Mouse (Mus musculus): Measurements from ENCODE around the gene Fam71e1. TPM values are rescaled to one million over a fixed set of nuclear protein-coding genes. Genes with fewer than 3 reads are reported as not detected.

Gene Fam71e1
- total RNA-seq, 2 experiments from 2014 or later: 5.6 to 8.9 TPM

GRCm38 (mm10) chr7:44470696-44471612 lies 25.4 kb upstream of the Fam71e1 start:
- DNase-seq (ENCODE audit: low spot score in 2 of 2): no peak

DNA sequence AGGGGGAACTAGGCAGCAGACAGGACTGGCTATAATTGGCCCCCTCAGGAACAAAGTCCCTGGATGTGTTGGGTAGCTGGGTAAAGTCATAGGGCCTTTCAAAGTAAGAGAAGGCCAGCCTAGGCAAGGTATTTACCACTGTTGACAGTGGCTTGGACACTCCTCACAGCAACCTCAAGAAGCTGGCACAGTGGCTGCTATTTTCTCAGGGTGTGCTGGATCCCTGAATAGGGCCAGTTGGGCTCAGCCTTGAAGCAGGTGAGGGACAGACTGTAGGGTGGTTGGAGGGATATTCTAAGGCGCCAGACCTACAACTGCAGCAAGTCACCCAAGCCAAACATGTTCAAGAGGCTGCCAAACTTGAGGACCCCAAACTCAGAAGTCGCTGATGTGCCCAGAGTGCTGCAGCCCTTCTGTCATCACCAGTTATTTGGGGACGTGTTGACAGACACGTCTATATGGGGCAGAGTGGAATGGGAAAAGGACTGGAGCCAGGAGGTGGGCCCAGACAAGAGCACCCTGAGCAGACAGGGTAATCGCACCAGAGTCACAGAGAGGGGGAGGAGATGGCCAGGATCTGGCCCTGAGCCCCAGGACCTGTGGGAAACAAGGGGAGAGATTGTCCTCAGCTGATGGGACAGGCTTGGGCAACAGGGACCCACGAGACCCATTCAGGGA lies 24.4 kb upstream of the Fam71e1 start:
- DNase-seq (ENCODE audit: low spot score in 2 of 2): no peak

DNA sequence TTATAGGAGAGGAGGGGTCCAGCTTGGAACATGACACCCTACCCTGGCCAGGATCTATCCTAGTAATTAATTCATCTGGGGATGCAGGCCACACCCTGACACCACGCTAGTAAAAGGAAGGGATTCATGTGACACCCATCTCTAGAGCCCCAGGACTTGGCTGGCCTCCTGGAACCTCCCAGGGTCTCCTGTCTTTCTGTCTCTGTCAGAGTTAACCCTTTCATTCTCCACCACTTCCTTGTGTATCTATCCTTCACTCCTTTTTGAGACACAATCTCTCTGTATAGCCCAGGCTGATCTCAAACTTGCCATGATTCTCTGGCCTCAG lies 23.9 kb upstream of the Fam71e1 start:
- no peak for DNase-seq (ENCODE audit: low spot score in 2 of 2)

GRCm38 (mm10) chr7:44472961-44473646 lies 23.3 kb upstream of the Fam71e1 start:
- no peak for DNase-seq (ENCODE audit: low spot score in 2 of 2)

GRCm38 (mm10) chr7:44474419-44474818 lies 22.0 kb upstream of the Fam71e1 start:
- no peak for DNase-seq (ENCODE audit: low spot score in 2 of 2)

- no peak for DNase-seq (ENCODE audit: low spot score in 2 of 2)
These were observed 21.3 kb upstream of the Fam71e1 start for GRCm38 (mm10) chr7:44475046-44475614.

DNA sequence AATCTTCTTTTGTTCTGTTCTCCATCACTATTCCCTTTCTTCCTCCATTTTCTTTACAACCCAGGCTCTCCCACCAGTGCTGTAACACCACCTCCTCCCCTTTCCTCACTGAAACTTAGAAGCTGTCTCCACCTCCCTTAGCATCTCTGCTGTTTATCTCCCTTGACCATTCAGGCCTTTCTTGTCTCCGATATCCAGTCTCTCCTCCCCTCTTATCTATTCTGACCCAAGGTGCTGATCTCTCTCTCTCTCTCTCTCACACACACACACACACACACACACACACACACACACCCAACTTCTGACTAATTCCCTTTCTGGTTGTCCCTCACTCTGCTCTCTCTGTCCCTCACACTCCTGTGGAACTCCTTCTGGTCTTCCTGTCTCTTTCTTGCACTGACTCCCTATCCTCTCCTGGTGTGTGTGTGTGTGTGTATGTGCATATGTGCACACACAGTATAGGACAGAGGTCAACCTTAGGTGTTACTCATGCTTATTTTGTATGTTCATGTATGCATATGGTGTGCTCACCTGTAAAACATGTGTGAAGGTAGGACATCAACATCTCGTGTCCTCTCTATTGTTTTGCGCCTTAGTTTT lies 13.4 kb upstream of the Fam71e1 start:
- peak in 1 of 2 experiments; percentile 0 for DNase-seq (ENCODE audit: low spot score in 2 of 2)

DNA sequence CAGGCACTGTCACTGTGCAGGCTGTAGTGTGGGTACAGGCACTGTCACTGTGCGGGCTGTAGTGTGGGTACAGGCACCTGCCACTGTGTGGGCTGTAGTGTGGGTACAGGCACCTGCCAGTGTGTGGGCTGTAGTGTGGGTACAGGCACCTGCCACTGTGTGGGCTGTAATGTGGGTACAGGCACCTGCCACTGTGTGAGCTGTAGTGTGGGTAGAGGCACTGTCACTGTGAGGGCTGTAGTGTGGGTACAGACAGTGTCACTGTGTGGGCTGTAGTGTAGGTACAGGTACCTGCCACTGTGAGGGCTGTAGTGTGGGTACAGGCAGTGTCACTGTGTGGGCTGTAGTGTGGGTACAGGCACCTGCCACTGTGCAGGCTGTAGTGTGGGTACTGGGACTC lies 12.3 kb upstream of the Fam71e1 start:
- DNase-seq (ENCODE audit: low spot score in 2 of 2): peak in 1 of 2 experiments; percentile 1

- DNase-seq (ENCODE audit: low spot score in 2 of 2): peak; percentile 69 to 77
These were observed 11.4 kb upstream of the Fam71e1 start for GRCm38 (mm10) chr7:44484841-44485571.

DNA sequence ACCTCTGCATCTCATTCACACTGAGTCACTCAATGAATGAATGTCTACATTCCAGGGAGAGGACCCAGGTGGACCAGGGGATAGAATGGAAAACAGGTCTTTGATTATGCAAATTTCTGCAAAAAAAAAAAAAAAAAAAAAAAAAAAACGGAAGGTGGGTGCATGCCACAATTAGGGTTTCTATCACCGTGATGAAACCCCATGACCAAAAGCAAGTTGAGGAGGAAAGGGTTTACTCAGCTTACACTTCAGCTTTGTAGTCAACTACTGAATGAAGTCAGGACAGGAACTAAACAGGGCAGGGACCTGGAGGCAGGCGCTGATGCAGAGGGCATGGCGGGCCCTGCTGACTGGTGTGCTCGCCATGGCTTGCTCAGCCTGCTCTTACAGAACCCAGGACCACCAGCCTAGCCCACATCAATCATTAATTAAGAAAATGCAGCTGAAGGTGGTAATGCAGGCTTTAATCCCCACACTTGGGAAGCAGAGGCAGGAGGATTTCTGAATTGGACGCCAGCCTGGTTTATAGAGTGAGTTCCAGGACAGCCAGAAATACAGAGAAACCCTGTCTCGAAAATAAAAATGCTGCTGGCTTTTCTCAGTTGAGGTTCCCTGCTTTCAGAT lies 10.7 kb upstream of the Fam71e1 start:
- peak in 1 of 2 experiments; percentile 11 for DNase-seq (ENCODE audit: low spot score in 2 of 2)

DNA sequence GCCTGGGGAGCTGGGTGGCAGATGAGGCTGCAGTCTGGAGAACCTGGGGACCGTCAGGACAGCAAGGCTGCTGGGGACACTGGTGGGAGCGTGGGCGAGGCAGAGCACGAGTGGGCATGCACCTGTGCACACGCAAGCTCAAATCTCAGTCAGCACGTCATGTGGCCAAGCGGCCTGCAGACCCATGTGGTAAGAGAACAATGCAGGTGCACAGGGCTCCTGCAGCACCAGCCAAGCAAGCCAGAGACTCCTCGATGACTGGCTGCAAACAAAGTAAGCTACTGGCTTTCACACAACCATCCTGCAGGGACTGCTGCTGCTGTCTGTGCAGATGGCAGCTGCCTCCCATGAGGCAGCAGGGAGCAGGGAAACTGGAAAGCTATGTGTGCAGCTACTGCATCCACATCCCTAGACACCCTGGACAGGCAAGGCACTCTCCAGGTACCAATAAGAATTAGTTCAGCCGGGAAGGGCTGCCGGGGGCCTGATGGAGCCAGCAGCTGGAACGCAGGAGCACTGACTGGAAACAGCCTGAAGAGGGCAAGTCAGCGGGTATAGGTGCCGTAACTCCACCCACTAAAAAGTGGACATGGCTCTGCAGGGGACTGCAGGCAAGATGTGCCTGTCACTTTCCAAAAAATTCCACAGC lies 9.3 kb upstream of the Fam71e1 start:
- DNase-seq (ENCODE audit: low spot score in 2 of 2): peak in 1 of 2 experiments; percentile 14

DNA sequence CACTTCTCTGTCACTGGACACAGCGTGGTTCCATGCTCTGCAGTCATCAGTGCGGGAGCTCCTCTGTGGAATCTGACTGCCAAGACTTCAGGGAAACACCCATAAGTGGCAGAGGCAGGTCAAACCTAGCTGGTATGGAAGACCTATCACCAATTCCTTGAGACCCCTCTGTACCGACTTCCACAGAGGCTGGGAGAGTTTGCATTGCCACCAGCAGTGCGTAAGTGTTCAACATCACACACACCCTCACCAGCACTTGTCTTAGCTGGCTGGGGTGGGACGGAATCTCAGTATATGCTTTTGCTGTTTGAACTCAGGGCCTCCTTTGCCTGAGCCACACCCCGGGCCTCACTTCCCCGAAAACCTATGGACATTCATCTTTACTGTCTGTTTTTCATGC lies 8.4 kb upstream of the Fam71e1 start:
- DNase-seq (ENCODE audit: low spot score in 2 of 2): peak in 1 of 2 experiments; percentile 14

DNA sequence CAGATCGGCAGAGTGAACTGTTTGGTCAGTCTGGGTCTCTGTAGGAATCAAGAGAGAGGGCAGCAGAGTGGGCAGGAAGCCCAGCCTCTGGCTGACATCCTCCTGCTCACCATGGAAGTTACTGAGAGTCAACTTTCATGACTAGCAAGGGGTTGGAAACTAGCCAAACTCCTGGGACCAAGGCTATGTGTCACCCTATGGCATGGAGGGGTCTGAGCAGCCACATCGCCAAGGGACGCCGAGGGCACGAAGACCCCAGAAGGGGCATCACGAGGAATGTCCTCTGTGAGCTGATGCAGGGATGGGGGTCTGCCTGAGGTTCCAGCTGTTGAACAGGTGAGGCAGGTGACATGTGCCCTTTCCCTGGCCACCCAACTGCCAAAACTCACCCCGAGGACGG lies 7.8 kb upstream of the Fam71e1 start:
- DNase-seq (ENCODE audit: low spot score in 2 of 2): peak in 1 of 2 experiments; percentile 16

DNA sequence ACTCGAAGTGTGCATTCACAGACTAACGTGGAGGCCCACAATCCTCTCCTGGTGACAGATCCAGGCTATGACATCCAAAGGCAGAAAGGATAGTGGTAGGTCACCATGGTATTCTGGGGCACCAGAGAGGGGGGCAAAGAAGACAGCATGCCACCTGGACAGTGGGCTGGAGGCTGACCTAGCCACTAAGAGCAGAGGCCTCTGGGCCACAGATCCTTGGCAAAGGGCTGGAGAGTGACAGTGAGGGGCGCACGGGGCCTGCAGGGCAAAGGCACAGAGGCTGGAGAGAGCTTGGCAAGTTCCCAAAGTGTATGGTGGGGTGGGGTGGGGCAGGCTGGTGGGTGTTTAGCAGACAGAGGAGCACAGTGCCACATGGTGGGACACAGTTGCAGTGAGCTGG lies 6.1 kb upstream of the Fam71e1 start:
- no peak for DNase-seq (ENCODE audit: low spot score in 2 of 2)

DNA sequence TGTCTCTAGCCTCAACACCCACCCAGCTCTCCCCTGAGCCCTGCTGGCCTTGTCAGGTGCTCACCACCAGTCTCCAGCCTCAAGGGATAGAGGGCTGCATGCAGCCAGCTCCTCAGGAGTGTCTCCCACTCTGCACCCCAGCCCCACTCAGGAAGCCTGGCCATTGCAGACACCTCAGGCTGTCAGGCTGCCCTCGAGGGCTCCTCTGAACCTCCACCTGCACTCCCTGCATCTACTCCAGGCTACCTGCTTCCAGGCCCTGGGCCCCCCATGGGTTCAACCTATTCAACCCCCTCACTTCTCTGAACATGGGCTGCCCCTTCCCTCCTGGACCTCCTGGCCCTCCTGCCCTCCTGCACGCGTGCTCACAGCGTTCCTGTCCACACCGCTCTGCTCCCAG lies 5.0 kb upstream of the Fam71e1 start:
- DNase-seq (ENCODE audit: low spot score in 2 of 2): peak in 1 of 2 experiments; percentile 19

GRCm38 (mm10) chr7:44492166-44492826 lies 4.1 kb upstream of the Fam71e1 start:
- peak in 1 of 2 experiments; percentile 15 for DNase-seq (ENCODE audit: low spot score in 2 of 2)

DNA sequence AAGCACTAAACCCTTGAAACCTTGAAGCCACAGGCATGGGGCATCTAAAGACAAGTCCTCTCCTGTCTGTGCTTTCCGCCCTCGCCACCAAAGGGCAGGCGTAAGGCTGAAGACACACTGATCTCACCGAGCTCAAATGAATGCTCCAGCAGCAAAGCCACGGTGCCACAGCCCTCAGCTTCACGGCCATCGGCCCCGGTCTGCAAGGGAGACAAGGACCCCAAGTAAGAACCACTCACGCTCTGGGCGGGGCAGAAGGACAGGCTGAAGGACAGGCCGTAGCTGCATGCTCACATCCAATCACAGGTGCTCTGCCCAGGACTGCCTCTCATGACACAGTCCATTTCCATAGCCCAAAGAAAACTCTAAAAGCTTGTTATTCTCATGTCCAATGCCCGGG lies 1.7 kb upstream of the Fam71e1 start:
- no peak for DNase-seq (ENCODE audit: low spot score in 2 of 2)

- DNase-seq (ENCODE audit: low spot score in 2 of 2): no peak
These were observed 1.3 kb upstream of the Fam71e1 start for GRCm38 (mm10) chr7:44495086-44495485.

- no peak for DNase-seq (ENCODE audit: low spot score in 2 of 2)
These were observed 359 bp downstream of the Fam71e1 start for GRCm38 (mm10) chr7:44496771-44497109.

All from adrenal gland, adult 18-20 months (tissue).